Mouse (Mus musculus): ENCODE results near the gene Sh3glb2.

Gene Sh3glb2

GRCm38 (mm10) chr2:30380564-30381376 lies 21.6 kb upstream of the Sh3glb2 start:
- DNase-seq (ENCODE audit: low spot score) = no peak

- no peak for DNase-seq (ENCODE audit: low spot score)
Measured at GRCm38 (mm10) chr2:30379307-30379706, 20.2 kb upstream of the Sh3glb2 start.

GRCm38 (mm10) chr2:30377721-30378120 lies 18.6 kb upstream of the Sh3glb2 start:
- DNase-seq (ENCODE audit: low spot score) = no peak

- no peak for DNase-seq (ENCODE audit: low spot score)
Measured at GRCm38 (mm10) chr2:30375893-30376292, 16.8 kb upstream of the Sh3glb2 start.

- DNase-seq (ENCODE audit: low spot score) = no peak
Measured at GRCm38 (mm10) chr2:30372726-30373125, 13.6 kb upstream of the Sh3glb2 start.

- DNase-seq (ENCODE audit: low spot score) = no peak
Measured at GRCm38 (mm10) chr2:30371544-30371943, 12.4 kb upstream of the Sh3glb2 start.

GRCm38 (mm10) chr2:30366203-30366602 lies 7.1 kb upstream of the Sh3glb2 start:
- DNase-seq (ENCODE audit: low spot score) = no peak

- no peak for DNase-seq (ENCODE audit: low spot score)
Measured at GRCm38 (mm10) chr2:30365281-30366069, 6.3 kb upstream of the Sh3glb2 start.

GRCm38 (mm10) chr2:30363773-30364650 lies 4.9 kb upstream of the Sh3glb2 start, which contains the start of gene Miga2:
TSS of gene Miga2 (plus strand) at chr2:30364233.
- peak; percentile 99 for DNase-seq (ENCODE audit: low spot score)

GRCm38 (mm10) chr2:30362865-30363264 lies 3.7 kb upstream of the Sh3glb2 start:
- DNase-seq (ENCODE audit: low spot score) = no peak

GRCm38 (mm10) chr2:30360626-30361025 lies 1.5 kb upstream of the Sh3glb2 start:
- no peak for DNase-seq (ENCODE audit: low spot score)

- no peak for DNase-seq (ENCODE audit: low spot score)
Measured at GRCm38 (mm10) chr2:30357552-30358510, 1.3 kb downstream of the Sh3glb2 start.

GRCm38 (mm10) chr2:30356906-30357305 lies 2.2 kb downstream of the Sh3glb2 start:
- DNase-seq (ENCODE audit: low spot score) = no peak

GRCm38 (mm10) chr2:30356266-30356665 lies 2.9 kb downstream of the Sh3glb2 start:
- no peak for DNase-seq (ENCODE audit: low spot score)

- DNase-seq (ENCODE audit: low spot score) = no peak
Measured at GRCm38 (mm10) chr2:30355861-30356260, 3.3 kb downstream of the Sh3glb2 start.

- no peak for DNase-seq (ENCODE audit: low spot score)
Measured at GRCm38 (mm10) chr2:30351149-30351548, 8.0 kb downstream of the Sh3glb2 start.

- DNase-seq (ENCODE audit: low spot score) = no peak
Measured at GRCm38 (mm10) chr2:30349196-30349595, 9.9 kb downstream of the Sh3glb2 start.

GRCm38 (mm10) chr2:30345971-30346676 lies 13.0 kb downstream of the Sh3glb2 start:
- no peak for DNase-seq (ENCODE audit: low spot score)

- peak; percentile 53 for DNase-seq (ENCODE audit: low spot score)
Measured at GRCm38 (mm10) chr2:30343601-30344137, 15.5 kb downstream of the Sh3glb2 start.

- DNase-seq (ENCODE audit: low spot score) = no peak
Measured at GRCm38 (mm10) chr2:30342544-30342943, 16.6 kb downstream of the Sh3glb2 start.

Data from ovary, adult 18-20 months (tissue).